Mouse (Mus musculus) heart, embryonic 11.5 days (tissue): ENCODE measurements around the gene Ehhadh. TPM values are rescaled to one million over a fixed set of nuclear protein-coding genes. Genes with fewer than 3 reads are reported as not detected.

Experiments used
- ATAC-seq: fragments of 200-750 bp; cut with Nextera tagmentation; replicated peaks from 2 replicates; pipeline ENCODE4 v1.8.0; 2017; ENCODE audit warnings: moderate library complexity; ENCODE audit not compliant: insufficient number of reproducible peaks, low FRiP score, low TSS enrichment
- H3K27ac ChIP-seq: fragments of 300-500 bp; sonication (generic); 2 replicates; pipeline ENCODE4 v1.5.1; 2014; ENCODE audit warnings: mild to moderate bottlenecking, low read depth, low read length
- H3K27me3 ChIP-seq: fragments of 300-500 bp; sonication (generic); 2 replicates; pipeline ENCODE4 v1.6.1; 2014; ENCODE audit warnings: mild to moderate bottlenecking, low read length, mixed read lengths; ENCODE audit not compliant: control insufficient read depth, insufficient read depth
- H3K36me3 ChIP-seq: fragments of 300-500 bp; sonication (generic); 2 replicates; pipeline ENCODE4 v1.6.1; 2014; ENCODE audit warnings: mild to moderate bottlenecking, low read length, moderate library complexity, mixed read lengths; ENCODE audit not compliant: control insufficient read depth, insufficient read depth
- H3K4me1 ChIP-seq: fragments of 300-500 bp; sonication (generic); 2 replicates; pipeline ENCODE4 v1.6.1; 2014; ENCODE audit warnings: low read length; ENCODE audit not compliant: control insufficient read depth, insufficient read depth
- H3K4me2 ChIP-seq: fragments of 300-500 bp; sonication (generic); 2 replicates; pipeline ENCODE4 v1.6.1; 2014; ENCODE audit warnings: mild to moderate bottlenecking, moderate library complexity
- H3K4me3 ChIP-seq: fragments of 300-500 bp; sonication (generic); 2 replicates; pipeline ENCODE4 v1.5.1; 2014; ENCODE audit warnings: low read depth, low read length
- H3K9ac ChIP-seq: fragments of 300-500 bp; sonication (generic); 2 replicates; pipeline ENCODE4 v1.6.1; 2014; ENCODE audit warnings: mild to moderate bottlenecking, low read depth, low read length, moderate library complexity
- H3K9me3 ChIP-seq: fragments of 300-500 bp; sonication (generic); replicated peaks from 2 replicates; pipeline ENCODE4 v1.6.1; 2016; ENCODE audit warnings: low read length; ENCODE audit not compliant: control insufficient read depth
- WGBS: fragments of 180-500 bp; shearing (Covaris S2); extraction: QIAGEN DNeasy Blood & Tissue Kit; methylation state at CpG from one replicate; pipeline ENCODE4 v1.1.7; 2014; ENCODE audit not compliant: insufficient replicate concordance; 5-methylcytosine and 5-hydroxymethylcytosine counted together
- polyA plus RNA-seq: library from polyadenylated mRNA; unstranded; fragments of >200 nt; fragmentation: Nextera tagmentation; extraction: Ambion mirVana; gene quantifications from 2 replicates; pipeline ENCODE4 v1.2.1, GENCODE M21; 2014

Ehhadh gene
- polyA plus RNA-seq, 1 experiment from 2014 or later: 2.8 TPM

GRCm38 (mm10) chr16:21779149-21779548 lies 8.5 kb downstream of the Ehhadh start:
- Histone ChIP-seq H3K4me2 (no peak overlapping the region), H3K9me3 (no peaks in the 10 kb centered on the region), H3K27ac (no peak overlapping the region), H3K4me1 (no peaks in the 10 kb centered on the region), H3K4me3 (no peak overlapping the region), H3K36me3 (no peaks in the 10 kb centered on the region), H3K27me3 (no peaks in the 10 kb centered on the region), H3K9ac (no peak overlapping the region)
- ATAC-seq: no peak
- 83% methylated on average over 4 of the region's 4 CpGs for WGBS

GRCm38 (mm10) chr16:21778293-21778866 lies 9.2 kb downstream of the Ehhadh start:
- no peak for ATAC-seq
- WGBS: 35% methylated on average over 3 of the region's 3 CpGs
- H3K27me3 ChIP-seq: no peaks in the 10 kb centered on the region
- no peak overlapping the region for H3K9ac ChIP-seq
- peak overlapping the region; percentile 16 for H3K4me3 ChIP-seq
- no peak overlapping the region for H3K27ac ChIP-seq
- peak overlapping the region; percentile 9 for H3K4me2 ChIP-seq
- no peaks in the 10 kb centered on the region for H3K36me3 ChIP-seq
- no peaks in the 10 kb centered on the region for H3K9me3 ChIP-seq
- H3K4me1 ChIP-seq: no peaks in the 10 kb centered on the region

DNA sequence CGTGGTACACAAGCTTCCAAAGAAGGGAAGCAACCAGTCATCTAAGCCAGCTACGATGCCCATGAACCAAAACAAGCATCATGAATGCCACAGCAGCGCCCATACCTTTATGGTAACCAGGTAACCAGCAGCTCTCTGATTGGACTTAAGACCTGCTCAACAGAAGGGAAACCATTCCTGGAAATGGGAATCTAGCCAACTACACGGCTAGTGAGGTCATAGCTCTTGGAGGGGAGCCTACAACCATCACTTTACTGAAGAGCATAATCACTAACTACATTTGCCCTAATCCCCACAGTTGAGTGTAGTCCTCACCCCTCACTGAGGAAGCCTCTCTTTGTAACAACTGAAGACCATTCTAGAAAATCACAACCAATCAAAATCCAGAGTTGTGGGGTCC lies 12.9 kb downstream of the Ehhadh start:
- Histone ChIP-seq H3K9ac (no peak overlapping the region), H3K27ac (no peak overlapping the region), H3K4me2 (no peak overlapping the region), H3K4me1 (no peaks in the 10 kb centered on the region), H3K27me3 (no peaks in the 10 kb centered on the region), H3K9me3 (no peaks in the 10 kb centered on the region), H3K36me3 (no peaks in the 10 kb centered on the region), H3K4me3 (no peak overlapping the region)
- no peak for ATAC-seq
- WGBS: 78% methylated on average over 4 of the region's 4 CpGs

- no peaks in the 10 kb centered on the region for H3K9me3 ChIP-seq
- no peaks in the 10 kb centered on the region for H3K4me1 ChIP-seq
- no peak overlapping the region for H3K9ac ChIP-seq
- no peak overlapping the region for H3K4me2 ChIP-seq
- H3K27ac ChIP-seq: no peak overlapping the region
- 74% methylated on average over 5 of the region's 5 CpGs for WGBS
- H3K27me3 ChIP-seq: no peaks in the 10 kb centered on the region
- no peak overlapping the region for H3K4me3 ChIP-seq
- H3K36me3 ChIP-seq: no peaks in the 10 kb centered on the region
- no peak for ATAC-seq
These were observed 17.9 kb downstream of the Ehhadh start for GRCm38 (mm10) chr16:21769667-21770066.

DNA sequence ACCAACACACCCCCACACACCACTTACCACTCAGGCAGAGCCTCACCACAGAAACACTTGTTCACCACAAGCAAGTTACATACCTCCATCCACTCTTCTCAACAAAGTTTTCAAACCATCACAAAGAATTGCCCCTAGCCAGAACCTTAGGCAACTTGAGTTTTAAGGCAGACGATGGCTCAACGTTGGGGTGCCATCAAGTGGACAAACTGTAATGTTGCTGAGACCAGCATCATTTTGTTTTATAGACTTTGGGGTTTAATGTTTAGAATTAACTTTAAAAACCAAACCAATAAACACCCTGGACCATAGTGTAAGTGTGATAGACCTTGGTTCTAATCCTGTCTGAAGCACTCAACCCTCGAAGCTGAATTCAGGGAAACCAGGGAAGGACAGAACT lies 19.4 kb downstream of the Ehhadh start:
- Histone ChIP-seq H3K27ac (no peak overlapping the region), H3K4me1 (no peaks in the 10 kb centered on the region), H3K36me3 (no peaks in the 10 kb centered on the region)

GRCm38 (mm10) chr16:21758447-21758846 lies 29.2 kb downstream of the Ehhadh start:
- no peak for ATAC-seq
- Histone ChIP-seq H3K27me3 (no peaks in the 10 kb centered on the region), H3K4me2 (no peak overlapping the region), H3K4me1 (no peaks in the 10 kb centered on the region), H3K9ac (no peak overlapping the region), H3K9me3 (no peaks in the 10 kb centered on the region), H3K36me3 (no peaks in the 10 kb centered on the region), H3K27ac (no peak overlapping the region), H3K4me3 (no peak overlapping the region)
- 68% methylated on average over 1 of the region's 1 CpGs for WGBS

More for the DNA sequence above, 19.4 kb downstream of the Ehhadh start:
- no peak overlapping the region for H3K9ac ChIP-seq
- no peaks in the 10 kb centered on the region for H3K27me3 ChIP-seq
- no peak overlapping the region for H3K4me3 ChIP-seq
- no peaks in the 10 kb centered on the region for H3K9me3 ChIP-seq
- WGBS: 71% methylated on average over 3 of the region's 3 CpGs
- no peak for ATAC-seq
- no peak overlapping the region for H3K4me2 ChIP-seq

DNA sequence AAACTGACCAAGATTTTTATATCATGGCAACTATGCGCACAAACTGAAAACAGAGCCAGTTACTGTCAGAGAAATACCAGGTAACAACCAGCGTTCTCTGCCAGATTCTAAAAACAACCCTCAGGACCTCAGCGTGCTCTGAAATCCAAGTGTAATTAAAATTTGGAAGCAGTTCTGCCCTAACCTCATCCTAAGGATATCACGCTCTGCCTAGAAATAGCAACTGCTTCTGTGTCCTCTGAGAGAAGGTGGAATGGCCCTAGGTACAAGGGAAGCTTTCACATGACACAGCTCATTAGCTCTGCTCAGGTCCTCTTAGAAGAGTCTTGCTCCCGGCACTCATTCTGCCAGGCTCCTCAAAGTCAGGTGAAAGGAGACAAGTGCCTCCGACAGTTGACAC lies 44.2 kb downstream of the Ehhadh start:
- no peak overlapping the region for H3K9ac ChIP-seq

GRCm38 (mm10) chr16:21742898-21743297 lies 44.7 kb downstream of the Ehhadh start:
- no peak for ATAC-seq
- no peak overlapping the region for H3K4me3 ChIP-seq
- H3K4me1 ChIP-seq: no peaks in the 10 kb centered on the region
- 85% methylated on average over 5 of the region's 5 CpGs for WGBS
- H3K36me3 ChIP-seq: no peaks in the 10 kb centered on the region
- no peak overlapping the region for H3K4me2 ChIP-seq
- no peak overlapping the region for H3K9ac ChIP-seq
- no peaks in the 10 kb centered on the region for H3K27me3 ChIP-seq
- no peaks in the 10 kb centered on the region for H3K9me3 ChIP-seq
- H3K27ac ChIP-seq: no peak overlapping the region

More for the DNA sequence above, 44.2 kb downstream of the Ehhadh start:
- no peak overlapping the region for H3K4me3 ChIP-seq
- no peaks in the 10 kb centered on the region for H3K36me3 ChIP-seq
- no peaks in the 10 kb centered on the region for H3K4me1 ChIP-seq
- H3K9me3 ChIP-seq: no peaks in the 10 kb centered on the region
- ATAC-seq: no peak
- 82% methylated on average over 6 of the region's 6 CpGs for WGBS
- H3K27me3 ChIP-seq: no peaks in the 10 kb centered on the region
- H3K4me2 ChIP-seq: no peak overlapping the region
- no peak overlapping the region for H3K27ac ChIP-seq

DNA sequence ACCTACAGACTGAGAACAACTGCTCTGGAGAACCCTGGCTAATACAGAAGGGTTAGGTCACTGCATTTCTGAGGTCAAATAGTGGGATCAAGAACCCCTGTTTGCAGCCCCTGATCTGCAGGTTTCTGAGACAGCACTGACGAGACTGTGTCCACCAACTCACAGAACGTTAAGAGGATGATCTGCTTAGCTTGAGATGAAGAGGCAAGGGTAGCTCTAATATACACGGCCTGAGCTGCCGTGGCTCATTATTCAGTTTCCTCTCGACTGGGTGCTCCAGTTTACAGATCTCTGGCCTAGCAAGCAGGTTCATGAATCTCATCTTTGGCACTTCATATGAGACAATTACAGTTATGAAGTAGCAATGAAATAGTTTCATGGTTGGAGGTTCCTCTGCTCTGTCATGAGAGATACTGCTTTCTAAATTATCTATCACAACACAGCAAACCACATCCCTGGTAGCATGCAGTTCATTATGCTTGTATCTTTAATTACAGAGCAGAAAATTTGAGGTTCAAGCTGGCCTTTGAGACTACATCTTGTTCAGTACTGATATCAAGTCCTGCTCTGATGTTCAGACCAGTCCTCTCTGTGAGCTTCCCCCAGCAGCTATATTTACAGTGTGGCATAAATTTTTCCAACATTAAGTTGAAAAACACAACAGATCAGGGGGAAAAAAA lies 45.3 kb downstream of the Ehhadh start:
- Histone ChIP-seq H3K4me1 (no peaks in the 10 kb centered on the region), H3K4me2 (no peak overlapping the region), H3K4me3 (no peak overlapping the region), H3K27ac (no peak overlapping the region), H3K9ac (no peak overlapping the region), H3K27me3 (no peaks in the 10 kb centered on the region), H3K36me3 (no peaks in the 10 kb centered on the region), H3K9me3 (no peaks in the 10 kb centered on the region)
- WGBS: 80% methylated on average over 5 of the region's 5 CpGs
- ATAC-seq: no peak
